Mouse (Mus musculus) thymus, postnatal 14 days (tissue): ENCODE measurements around the gene Ptprn2.

Experiments used
- DNase-seq: peaks from one replicate; pipeline ENCODE4 v3.0.0; 2021

Ptprn2 gene

DNA sequence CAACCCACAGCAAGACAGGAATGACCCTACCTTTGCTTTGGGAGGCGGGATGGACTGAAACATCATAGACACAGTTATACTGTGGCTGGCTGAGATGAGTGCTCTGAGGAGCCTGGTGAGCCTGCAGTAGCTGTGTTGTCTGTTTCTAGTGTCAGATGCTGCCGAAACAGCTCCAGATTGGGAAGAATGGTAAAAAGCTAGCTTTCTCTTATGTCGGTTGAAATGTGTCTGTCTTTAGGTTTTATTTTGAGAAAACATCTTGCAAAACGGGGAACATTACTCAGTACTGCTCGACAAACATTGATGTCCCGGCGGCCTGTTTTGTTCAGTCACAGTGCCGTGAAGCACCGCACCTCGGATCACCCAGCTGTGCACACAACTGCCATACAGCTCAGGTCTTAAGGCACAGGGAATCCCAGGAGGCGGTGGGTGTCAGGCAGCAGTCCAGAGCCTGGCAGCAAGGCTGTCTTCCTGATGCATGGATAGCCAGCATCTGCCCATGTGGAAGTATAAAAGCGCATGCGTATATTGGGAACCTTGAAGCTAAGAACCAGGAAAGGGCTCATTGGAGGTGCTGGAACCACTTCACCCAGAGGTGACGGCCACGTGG is 689.7 kb downstream of the Ptprn2 start:
- DNase-seq: no peak

DNA sequence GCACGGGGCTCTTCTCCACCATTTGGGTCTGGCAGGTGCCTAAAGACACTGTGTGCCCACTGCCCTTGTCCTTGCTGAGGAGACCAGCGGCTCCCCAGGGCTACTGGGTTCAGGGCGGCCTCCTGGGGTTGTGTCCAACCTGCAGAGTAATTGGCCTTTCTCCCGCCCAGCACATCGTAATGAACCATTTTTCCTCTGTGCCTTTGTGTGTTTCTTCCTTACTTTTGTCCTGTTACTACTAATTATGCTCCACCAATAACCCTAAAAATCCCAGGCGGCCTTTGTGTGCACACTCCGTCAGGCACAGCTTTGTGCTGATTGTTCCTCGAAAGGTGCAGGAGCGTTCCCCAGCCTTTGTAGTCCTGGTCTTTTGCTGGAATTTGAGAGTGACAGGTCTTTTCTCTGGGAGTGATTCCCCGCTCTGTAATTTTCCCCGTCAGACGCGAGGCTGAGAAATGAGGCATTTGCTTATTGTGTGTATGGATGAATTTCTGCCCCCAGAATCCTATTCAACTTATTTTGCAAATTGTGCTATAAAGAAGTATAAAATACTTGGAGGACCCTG is 690.8 kb downstream of the Ptprn2 start:
- no peak for DNase-seq

DNA sequence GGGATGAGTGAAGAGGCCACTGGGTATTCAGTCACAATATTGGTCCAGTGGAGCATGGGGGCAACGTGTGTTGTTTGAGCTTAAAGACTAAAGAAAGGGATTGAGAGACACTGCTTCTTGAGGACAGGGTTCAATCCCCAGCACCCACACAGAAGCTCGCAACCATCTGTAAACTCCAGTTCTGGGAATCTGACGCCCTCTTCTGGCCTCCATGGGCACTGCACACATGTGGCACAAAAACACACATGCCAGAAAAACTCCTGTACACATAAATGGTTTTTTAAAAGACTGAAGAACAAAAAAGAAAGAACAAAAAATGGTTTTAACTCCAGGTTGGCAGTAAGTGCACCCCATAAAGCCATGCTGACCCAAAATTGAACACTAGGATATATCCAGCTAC is 701.6 kb downstream of the Ptprn2 start:
- DNase-seq: no peak

DNA sequence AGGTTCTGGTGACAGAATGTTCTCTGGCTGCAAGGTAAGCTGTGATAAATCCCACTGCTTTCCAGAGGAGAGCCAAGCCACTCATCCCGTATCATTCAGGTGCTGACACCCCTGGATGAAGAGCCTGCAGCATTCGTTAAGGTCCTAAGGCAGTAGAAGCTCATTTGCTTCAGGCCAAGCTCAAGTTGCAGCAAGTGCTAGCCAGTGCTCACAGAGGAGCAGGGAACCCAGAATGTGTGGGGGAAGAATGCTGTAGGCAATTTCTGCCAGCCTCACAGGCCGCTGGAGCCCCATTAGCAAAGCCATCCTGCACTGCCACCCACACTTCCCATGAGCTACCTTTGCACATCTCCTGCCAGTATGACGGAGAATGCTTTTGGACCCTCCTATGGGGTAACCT is 706.5 kb downstream of the Ptprn2 start:
- no peak for DNase-seq

DNA sequence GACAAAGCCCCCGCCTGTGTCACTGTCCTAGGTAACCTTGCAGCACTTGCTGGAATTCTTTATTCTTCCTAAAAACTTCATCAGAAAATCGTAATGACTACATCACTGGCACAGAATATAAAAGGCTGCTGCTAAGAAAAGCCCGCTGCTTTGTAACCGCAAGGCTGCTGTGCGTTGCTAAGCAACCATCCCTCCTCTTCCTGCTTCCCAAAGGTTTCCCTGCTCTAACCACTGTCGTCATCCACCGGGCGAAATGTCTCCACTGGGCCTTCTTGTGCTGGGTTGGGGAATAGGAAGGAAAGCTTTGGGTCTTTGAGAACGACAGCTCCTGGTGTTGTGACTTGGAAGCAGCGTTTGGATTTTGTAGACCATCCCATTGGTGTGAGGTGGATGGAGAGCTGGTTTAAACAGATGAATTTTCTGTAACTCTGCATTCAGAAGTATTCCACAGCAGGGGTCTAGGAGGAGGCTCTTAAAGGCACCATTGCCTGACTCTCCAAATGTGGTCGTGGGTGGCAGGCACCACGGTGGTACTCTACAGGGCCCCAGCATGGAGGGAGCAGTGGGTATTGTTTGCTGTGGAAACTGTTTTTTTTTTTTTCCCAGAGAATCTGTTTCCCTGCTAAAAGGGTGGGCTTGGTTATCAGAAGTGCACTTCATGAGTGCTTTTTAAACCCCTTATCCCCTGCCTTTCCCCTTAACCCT is 711.4 kb downstream of the Ptprn2 start:
- no peak for DNase-seq

DNA sequence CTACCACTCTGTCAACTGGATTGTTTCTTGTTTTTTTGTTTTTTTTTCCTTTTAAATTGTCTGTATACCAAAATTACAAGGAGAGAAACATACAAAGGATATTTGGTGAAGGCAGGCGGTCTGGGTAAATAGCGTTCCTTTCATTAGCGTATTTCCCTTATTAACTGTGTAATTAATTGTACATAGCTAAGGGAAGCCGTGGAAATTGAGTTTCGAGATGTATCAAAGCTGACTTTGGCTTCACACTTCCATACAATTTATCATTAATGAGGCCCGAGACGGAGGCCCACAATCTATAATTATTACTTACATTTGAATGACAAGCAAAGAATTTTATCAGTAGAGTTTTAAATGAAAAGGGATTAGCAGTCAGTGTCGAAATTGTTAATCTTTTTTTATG is 712.6 kb downstream of the Ptprn2 start:
- no peak for DNase-seq

DNA sequence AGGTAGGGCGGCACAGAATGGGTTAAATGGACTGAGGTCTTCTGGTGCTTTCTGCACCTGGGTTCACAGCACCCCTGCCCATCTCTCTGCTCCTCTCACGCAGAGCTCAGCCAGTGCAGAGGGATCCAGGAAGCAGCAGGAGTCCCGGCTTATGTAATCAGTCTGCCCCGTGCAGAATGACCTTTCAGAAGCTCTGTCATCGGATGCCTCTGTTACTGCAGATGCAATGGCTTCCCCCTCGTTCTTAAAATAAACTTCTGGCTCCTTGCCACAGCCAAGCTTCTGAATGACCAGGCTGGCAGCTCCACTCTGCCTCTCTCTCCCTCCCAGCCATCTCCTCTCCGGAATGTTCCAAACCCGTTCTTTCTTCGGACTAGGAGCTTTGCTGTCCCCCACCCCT is 714.6 kb downstream of the Ptprn2 start:
- no peak for DNase-seq

DNA sequence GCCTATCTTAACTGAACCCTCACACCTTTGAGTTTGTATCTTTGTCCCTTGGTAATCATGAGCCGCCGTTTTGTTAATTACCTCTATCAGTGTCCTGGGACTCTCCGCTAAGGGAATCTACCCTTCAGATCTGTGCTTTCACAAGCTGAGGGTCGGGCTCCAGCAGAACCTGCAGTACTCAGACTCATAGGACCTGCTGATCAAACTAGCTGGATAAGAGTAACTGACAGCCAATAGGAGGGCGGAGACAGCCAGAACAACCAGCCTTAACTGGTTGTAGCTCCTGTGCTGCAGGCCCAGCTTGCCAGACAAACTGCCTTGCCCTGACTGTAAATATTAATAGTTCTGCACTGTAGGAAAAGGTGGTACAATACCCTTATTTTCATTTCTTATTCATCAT is 715.1 kb downstream of the Ptprn2 start:
- no peak for DNase-seq

DNA sequence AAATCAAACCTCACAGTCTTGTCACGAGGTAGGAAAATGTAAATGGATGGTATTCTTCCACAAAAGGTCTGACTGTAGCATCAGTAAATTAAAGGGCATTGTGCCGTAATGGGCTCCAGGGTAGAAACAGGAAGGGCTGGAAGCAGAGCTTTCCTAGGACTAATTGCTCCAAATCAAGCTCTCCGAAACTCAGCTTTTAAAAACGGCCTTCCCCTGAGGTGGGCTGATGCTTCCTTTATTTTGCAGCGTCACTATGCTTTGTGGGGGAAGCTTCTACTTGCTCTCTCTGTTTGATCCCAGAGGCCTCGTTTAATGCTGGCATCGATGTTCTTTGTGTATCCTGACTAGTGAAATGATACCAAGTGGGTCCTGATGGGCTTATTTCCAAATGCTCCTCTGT is 718.0 kb downstream of the Ptprn2 start:
- DNase-seq: no peak

DNA sequence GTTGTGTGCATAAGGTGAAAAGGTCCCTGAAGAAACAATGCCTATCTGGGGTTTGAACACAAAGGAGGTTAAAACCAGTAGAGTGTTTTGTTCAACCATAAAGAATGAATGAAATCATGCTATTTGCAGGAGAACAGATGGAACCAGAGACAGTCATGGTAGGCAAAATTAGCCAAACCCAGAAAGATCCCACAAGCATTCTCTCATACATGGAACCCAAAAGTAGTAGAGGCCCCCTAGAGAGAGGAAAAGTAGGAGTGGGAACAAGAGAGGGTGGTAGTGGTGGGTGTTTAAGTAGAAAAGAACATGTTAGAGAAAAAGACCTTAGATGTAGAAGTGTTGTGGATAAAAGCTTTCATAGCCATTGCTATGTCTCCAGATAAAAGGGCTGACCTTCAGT is 719.4 kb downstream of the Ptprn2 start:
- no peak for DNase-seq

DNA sequence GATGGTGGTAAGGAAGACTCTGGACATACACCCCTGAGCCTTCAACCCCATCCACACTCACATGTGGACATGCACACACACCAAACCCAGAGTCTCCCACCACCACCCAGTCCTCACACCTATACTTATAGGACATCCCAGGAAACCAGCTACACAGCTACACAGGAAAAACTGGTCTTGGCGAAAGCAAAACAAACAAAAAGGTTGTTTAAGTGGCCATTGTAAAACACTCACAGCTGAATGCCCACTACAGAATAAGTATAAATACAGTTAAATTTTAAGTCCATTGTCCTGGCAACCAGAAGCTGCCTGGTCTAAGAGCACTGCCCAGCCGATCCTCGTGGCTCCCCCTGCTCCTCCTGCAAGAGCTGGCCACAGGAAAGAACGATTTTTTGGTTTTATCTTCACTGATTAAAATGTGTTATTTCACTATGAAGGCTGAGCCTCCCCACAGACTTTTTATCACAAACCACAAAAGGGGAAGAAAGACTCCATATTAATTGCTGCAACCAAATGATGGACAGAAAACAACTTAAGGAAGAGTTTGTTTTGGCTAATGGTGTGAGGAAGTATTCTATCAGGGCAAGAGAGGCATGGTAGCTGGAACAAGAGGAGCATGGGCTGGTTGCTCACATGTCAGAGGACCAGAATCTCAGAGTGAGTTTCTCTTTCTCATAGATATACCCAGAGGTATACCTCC is 722.1 kb downstream of the Ptprn2 start:
- DNase-seq: no peak

DNA sequence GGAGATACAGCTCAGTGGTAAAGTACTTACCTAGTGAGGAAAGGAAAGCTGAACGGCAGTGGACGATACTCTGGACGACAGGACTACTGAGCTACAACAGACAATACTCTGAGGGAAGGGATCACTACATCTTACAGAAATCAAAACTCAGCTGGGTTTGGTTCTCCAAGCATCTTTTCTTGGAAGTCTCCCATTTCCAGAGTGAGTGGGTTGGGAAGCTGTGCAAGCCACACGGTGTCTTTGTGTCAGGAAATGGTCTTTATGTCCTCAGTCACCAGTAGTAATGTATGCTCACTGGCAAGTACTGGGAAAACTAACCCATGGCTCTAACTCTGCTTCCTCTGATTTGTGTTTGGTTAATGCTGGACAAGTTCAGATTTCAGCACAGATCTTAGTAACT is 724.9 kb downstream of the Ptprn2 start:
- DNase-seq: no peak

DNA sequence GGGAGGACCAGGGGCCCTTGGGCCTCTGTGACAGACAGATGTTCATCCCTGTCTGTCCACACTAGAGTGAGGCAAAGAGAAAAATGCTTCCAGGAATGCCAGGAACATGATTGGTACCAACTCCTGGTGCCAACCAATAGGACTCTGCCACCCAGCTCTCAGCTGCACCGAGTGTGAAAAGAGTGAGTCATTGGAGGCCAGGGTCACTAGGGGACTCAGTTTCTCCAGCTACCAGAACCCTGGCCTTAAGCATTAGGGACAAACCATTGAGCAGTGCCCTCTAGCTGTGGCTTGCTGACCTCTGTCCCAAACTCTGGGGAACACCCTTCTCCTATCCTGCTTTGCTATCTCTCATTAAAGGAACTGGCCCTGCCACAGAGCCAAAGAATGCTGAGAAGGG is 728.0 kb downstream of the Ptprn2 start:
- no peak for DNase-seq

DNA sequence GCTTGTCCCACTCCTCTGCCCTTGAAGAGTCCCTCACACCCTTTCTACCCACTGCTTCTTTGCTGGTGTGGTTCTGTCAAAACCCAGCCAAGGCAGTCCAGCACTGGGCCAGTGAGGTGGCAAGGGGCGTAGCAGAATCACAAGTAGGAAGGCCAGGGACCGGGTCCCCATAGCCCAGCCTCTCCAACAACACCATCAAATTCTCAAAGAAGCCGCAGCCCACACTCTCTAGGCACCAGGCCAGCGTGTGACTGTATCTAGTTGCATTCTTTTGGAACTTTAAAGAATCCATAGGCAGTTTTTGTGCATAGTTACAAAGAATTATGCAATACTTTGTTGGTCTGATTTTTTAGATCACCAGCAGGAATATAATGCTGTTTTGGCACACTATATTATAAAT is 728.8 kb downstream of the Ptprn2 start:
- DNase-seq: no peak

DNA sequence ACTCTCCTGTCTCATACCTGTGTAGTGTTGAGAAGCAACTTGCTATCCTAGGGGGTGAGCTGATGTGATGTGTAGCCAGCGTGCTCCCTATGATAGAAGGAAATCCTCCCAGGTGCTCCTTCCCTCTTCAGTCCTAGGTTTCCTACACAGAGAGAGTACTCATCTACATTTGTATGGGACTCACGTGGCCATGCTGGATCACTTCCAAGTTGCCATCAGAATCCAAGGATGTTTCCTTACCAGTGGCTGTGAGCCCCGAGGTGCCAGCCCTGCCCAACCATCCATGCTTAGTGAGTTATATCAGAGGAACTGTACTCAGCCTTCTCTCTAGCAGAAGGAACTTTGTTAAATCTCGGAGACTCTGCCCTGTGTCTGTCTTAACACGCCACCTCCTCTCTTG is 729.4 kb downstream of the Ptprn2 start:
- DNase-seq: no peak

DNA sequence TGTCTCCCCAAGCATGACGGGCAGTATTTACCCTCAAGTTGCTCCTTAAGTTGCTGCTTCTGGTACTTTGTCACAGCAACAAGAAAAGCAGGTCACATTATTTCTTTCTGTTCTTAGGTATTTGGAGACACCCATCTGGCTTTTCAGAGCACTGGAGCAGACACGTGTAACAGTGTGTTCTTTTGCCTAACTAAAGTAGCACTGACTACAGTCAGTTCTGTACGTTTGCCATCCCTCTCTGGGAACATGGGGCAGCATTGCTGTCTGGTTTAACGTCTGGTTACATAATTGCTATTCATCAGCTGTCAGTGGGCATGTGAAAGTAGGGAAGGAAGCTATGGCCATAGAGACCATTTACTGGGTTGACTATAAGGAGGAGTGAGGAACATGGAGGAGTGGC is 736.4 kb downstream of the Ptprn2 start:
- DNase-seq: no peak

DNA sequence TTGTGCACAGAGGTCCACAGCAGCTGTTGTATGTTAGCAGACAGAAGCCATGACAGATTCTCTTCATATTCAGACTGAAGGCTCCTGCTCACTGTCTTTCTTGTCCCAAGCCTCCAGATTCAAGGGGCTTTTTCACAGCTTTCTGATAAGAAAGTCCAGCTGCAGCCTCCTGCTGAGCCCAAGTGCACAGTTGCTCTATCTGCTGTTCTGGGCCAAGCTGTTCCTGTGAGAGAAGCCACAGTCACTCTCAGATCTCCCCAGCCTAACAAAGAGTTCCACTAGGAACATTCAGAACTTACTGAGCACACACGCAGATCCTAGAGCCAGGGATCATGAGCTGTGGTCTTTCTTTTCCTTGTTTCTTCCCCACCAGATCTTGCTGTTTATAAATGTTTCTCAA is 738.5 kb downstream of the Ptprn2 start:
- DNase-seq: no peak

DNA sequence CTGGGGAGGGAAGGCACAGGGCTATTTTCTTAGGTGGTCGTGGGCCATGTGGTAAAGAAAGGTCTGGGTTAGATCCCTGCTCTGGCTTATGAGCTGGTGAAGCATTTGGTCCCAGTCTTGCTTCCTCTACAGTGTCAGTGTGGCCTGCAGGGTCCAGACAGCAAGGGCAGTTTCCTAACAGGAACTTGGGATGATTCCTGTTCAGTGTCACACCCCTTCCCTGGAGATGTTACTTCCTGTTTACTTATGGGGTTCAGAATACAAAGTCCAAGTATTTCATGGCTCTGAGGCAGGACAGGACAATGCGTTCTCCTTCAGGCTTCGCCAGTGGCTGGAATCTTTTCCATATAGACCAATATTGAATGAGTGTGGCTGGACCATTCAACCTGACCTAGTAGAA is 741.7 kb downstream of the Ptprn2 start:
- DNase-seq: no peak

DNA sequence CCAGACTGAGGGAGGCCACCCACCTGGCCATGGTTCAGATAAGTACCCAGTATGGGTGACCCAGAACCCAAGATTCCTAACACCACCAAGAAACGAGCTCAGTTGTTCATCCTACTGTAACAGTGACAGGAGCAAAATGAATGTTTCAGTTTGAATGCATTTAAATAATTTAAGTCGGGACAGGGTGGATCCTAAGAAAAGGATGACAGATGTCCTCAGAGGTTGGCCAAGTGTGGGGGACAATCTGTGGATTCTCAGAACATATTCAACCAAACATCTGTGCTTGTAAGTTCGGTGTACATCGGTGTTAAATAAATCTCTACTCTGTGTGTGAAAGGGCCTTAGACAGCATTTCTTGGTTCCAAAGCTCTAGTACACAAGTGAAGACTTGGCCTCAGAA is 743.9 kb downstream of the Ptprn2 start:
- no peak for DNase-seq

DNA sequence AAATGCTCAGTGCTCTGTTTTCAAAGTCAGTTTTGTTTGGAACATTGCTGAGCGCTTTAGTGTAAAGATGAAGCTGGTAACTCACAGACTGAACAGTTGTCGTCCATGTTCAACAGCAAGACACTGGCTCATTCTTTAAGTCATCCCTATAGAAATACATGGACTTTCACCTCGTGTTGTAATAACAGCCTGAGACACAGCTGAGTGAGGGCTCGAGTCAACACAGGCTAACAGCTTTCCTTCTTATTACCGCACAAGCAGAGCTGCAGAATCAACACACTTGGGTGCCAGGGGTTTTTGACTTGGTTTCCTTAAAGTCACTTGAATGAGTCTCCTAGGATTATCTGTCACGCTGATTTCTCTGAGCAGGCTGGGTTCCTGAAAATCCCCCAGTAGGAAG is 744.8 kb downstream of the Ptprn2 start:
- no peak for DNase-seq

DNA sequence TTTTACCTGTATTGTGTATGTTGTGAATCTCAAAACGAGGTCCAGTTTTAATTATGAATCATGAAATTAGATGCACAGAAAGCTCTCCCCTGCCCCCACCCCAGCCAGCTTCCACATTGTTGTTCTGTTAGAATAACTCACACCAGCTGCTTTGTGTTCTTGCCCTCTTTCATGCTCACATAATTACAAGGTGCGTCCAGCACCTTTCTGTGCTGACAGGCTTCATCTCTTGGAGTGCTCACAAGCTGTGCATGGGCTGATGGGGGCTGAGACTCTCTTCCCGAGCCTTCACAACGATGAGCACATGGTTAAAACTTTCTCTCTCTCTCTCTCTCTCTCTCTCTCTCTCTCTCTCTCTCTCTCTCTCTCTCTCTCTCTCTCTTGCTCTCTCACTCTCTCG is 746.3 kb downstream of the Ptprn2 start:
- DNase-seq: no peak

DNA sequence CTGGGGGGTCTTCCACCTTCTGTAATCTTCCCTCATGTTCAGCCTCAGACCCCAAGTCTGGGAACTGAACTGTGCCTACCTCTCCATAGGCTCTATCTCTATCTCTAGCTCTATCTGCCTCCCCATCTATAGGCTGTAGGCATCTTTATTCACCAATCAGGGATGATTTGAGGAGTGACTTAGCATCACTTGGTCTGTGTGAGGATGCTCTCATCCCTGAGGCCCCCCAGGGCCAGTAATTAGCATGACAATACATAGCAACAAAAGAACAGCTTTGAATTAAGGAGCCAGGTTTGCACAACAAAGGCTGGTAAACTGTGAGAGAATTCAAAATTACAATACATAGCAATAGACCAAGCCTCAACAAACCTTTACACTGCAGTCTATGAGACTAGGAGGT is 749.6 kb downstream of the Ptprn2 start:
- DNase-seq: no peak

DNA sequence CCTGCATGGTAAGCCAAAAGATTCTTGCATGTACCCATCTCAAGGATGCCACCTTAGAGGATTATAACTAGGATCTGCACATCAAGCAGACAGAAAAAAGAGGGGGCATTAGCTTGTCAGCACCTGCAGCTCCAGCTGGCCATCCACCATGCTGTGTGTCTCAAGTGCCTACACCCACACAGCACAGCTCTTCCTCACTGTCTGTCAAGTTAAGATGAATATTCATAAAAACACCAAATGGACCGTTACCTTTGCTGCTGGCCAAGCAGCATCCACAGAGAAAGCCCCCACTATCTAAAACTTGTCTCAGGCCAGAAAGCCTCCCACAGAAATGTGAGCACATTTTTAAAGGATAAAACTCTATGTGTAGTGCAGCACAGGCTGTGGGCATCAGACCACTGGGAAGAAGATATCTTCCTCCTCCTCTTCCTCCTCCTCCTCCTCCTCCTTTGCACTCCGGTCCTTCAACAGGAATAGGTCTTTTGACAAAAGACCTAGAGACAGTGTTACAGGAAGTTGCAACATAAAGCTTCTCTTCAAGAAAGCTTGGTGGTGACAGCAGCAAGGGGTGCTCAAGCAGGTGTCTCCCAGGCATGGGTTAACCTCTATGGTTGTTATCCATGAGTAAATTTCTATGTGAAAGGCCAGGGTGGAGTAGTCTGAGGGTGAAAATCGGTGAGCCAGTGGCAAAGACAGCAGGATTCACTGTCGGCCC is 750.7 kb downstream of the Ptprn2 start:
- no peak for DNase-seq

DNA sequence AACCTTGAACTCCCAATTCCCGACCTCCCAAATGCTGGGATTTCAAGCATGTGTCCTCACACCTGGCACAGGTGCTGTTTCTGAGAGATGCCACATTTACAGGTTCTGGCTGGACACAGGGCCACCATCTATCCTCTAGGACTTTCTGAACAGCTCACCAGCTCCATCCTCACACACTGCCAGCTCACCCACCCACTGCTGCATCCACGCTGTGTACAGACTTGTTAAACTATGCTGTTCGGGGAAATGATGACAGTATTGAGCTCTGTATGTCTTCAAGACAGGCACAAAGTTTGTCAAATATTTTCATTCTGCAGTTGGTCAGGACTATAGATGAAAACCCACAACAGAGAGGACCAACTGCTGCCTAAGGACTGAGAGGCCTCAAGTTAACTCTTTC is 751.5 kb downstream of the Ptprn2 start:
- no peak for DNase-seq
